Mouse (Mus musculus): ENCODE results near the gene Vamp2. TPM values are rescaled to one million over a fixed set of nuclear protein-coding genes. Genes with fewer than 3 reads are reported as not detected.
A peak's percentile ranks its signal among the peaks of the same experiment; 100 is the strongest.

Vamp2 gene
- polyA plus RNA-seq, 1 experiment from 2014 or later, result 355 TPM

- under 1% methylated on average over 64 of the region's 64 CpGs for WGBS
- no peaks in the 10 kb centered on the region for H3K9me3 ChIP-seq (replicated peaks)
Observed at GRCm38 (mm10) chr11:69059357-69059974, 28.8 kb upstream of the Vamp2 start, which contains the start of gene Borcs6. Gene Borcs6 (plus strand): TSS chr11:69059717.

DNA sequence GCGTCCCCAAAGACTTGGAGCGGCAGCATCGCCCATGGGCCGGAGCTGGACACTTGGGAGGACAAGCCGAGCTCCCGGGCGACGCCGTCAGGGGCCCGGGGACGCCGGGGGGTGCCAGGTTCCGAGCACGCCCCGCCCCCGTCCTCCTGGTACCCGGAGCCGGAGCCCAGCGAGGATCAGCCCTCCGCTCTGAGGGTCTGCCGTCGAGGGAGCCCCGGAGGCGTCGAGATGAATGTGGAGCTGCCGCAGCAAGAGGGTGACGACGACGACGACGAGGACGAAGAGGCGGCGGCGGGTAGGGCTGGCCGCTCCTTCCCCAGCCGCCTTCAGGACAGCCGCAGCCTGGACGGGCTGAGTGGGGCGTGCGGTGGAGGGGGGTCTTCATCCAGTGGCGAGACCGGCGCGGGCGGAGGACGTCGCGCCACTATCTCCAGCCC, 28.3 kb upstream of the Vamp2 start:
- peak; percentile 12 for ATAC-seq (ENCODE audit: low FRiP score)

More at GRCm38 (mm10) chr11:69059357-69059974, 28.8 kb upstream of the Vamp2 start, which contains the start of gene Borcs6:
- H3K9ac ChIP-seq (replicated peaks), result peak within 1 kb of the TSS; percentile 83
- no peaks in the 10 kb centered on the region for H3K27me3 ChIP-seq (replicated peaks)
- ATAC-seq (ENCODE audit: low FRiP score), result peak; percentile 91
- peak within 1 kb of the TSS; percentile 95 for H3K27ac ChIP-seq (replicated peaks)
- H3K4me1 ChIP-seq, result peaks cover 36% of the 10 kb centered on the region
- peak within 1 kb of the TSS; percentile 92 for H3K4me3 ChIP-seq (replicated peaks)
- no peaks in the 10 kb centered on the region for H3K36me3 ChIP-seq
- H3K4me2 ChIP-seq, result peak within 1 kb of the TSS; percentile 92

DNA sequence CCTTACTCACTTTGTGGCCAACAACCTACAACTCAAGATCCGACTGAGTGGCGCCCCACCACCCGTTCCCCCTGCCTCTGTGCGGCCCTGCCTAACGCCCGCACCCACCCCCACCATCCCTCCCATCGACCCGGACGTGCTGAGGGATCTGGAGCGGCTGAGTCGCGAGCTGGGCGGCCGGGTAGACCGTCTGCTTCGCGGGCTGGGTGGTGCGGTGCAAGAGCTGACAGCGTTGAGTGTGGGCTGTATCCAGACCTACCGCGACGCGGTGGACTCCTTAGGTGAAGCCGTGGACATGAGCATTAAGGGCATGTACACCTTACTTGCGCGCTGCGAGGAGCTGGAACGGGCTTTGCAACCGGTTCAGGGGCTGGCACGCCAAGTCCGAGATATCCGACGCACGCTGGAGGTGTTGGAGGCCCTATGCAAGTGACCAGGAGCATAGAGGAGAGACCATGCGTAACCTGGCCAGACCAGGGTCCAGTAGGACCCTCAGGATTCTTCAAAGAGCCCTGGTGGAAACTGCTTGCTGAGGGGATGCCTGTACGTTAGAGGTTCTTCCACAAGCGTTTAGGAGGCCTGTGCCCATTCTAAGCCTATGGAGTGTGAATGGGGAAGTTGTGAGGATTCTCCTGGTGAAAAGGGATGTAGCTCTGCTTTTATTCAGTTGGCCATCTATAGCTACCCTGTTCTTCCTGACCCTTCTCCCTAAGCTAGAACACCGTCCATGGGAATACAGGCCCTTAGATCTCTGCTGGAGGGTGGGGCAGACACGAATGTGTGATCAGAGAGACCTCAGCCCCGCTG, 27.6 kb upstream of the Vamp2 start:
- Histone ChIP-seq H3K9me3 (replicated peaks) (no peaks in the 10 kb centered on the region), H3K4me2 (peak overlapping the region; percentile 92), H3K9ac (replicated peaks) (peak overlapping the region; percentile 83), H3K4me3 (replicated peaks) (peak overlapping the region; percentile 92), H3K27ac (replicated peaks) (peak overlapping the region; percentile 95), H3K27me3 (replicated peaks) (no peaks in the 10 kb centered on the region), H3K36me3 (no peaks in the 10 kb centered on the region), H3K4me1 (peaks cover 40% of the 10 kb centered on the region)
- ATAC-seq (ENCODE audit: low FRiP score), result no peak
- WGBS, result under 1% methylated on average over 40 of the region's 40 CpGs

More for the DNA sequence above, 28.3 kb upstream of the Vamp2 start:
- H3K27me3 ChIP-seq (replicated peaks), result no peaks in the 10 kb centered on the region
- H3K36me3 ChIP-seq, result no peaks in the 10 kb centered on the region
- H3K4me1 ChIP-seq, result peaks cover 40% of the 10 kb centered on the region
- under 1% methylated on average over 36 of the region's 49 CpGs for WGBS
- H3K9ac ChIP-seq (replicated peaks), result peak overlapping the region; percentile 83
- peak overlapping the region; percentile 95 for H3K27ac ChIP-seq (replicated peaks)
- H3K9me3 ChIP-seq (replicated peaks), result no peaks in the 10 kb centered on the region
- H3K4me2 ChIP-seq, result peak overlapping the region; percentile 92
- H3K4me3 ChIP-seq (replicated peaks), result peak overlapping the region; percentile 92

- 13% methylated on average over 17 of the region's 17 CpGs for WGBS
- peak overlapping the region; percentile 92 for H3K4me3 ChIP-seq (replicated peaks)
- peak overlapping the region; percentile 83 for H3K9ac ChIP-seq (replicated peaks)
- H3K4me1 ChIP-seq, result peaks cover 47% of the 10 kb centered on the region
- H3K27ac ChIP-seq (replicated peaks), result peak overlapping the region; percentile 95; the same call in 1 of the 2 replicates
- no peak for ATAC-seq (ENCODE audit: low FRiP score)
- H3K36me3 ChIP-seq, result no peaks in the 10 kb centered on the region
- no peaks in the 10 kb centered on the region for H3K27me3 ChIP-seq (replicated peaks)
- H3K9me3 ChIP-seq (replicated peaks), result no peaks in the 10 kb centered on the region
- H3K4me2 ChIP-seq, result peak overlapping the region; percentile 92
Observed at GRCm38 (mm10) chr11:69061255-69061912, 26.9 kb upstream of the Vamp2 start.

- Histone ChIP-seq H3K9ac (replicated peaks) (no peak overlapping the region), H3K36me3 (no peaks in the 10 kb centered on the region), H3K4me2 (peak overlapping the region; percentile 92), H3K27ac (replicated peaks) (peak overlapping the region; percentile 74), H3K27me3 (replicated peaks) (no peaks in the 10 kb centered on the region), H3K4me1 (peaks cover 56% of the 10 kb centered on the region), H3K9me3 (replicated peaks) (no peaks in the 10 kb centered on the region), H3K4me3 (replicated peaks) (peak overlapping the region; percentile 58)
- under 1% methylated on average over 17 of the region's 17 CpGs for WGBS
- ATAC-seq (ENCODE audit: low FRiP score), result peak; percentile 23; the same call in 1 of the 2 replicates
Observed at GRCm38 (mm10) chr11:69062194-69062760, 26.0 kb upstream of the Vamp2 start.

GRCm38 (mm10) chr11:69062761-69063224, 25.5 kb upstream of the Vamp2 start:
- peak overlapping the region; percentile 85 for H3K27ac ChIP-seq (replicated peaks)
- H3K4me3 ChIP-seq (replicated peaks), result peak overlapping the region; percentile 58
- ATAC-seq (ENCODE audit: low FRiP score), result peak; percentile 66
- no peaks in the 10 kb centered on the region for H3K9me3 ChIP-seq (replicated peaks)
- H3K36me3 ChIP-seq, result no peaks in the 10 kb centered on the region
- H3K27me3 ChIP-seq (replicated peaks), result no peaks in the 10 kb centered on the region
- H3K9ac ChIP-seq (replicated peaks), result peak overlapping the region; percentile 49; the same call in 1 of the 2 replicates
- H3K4me2 ChIP-seq, result peak overlapping the region; percentile 92
- WGBS, result under 1% methylated on average over 19 of the region's 19 CpGs
- peaks cover 56% of the 10 kb centered on the region for H3K4me1 ChIP-seq

DNA sequence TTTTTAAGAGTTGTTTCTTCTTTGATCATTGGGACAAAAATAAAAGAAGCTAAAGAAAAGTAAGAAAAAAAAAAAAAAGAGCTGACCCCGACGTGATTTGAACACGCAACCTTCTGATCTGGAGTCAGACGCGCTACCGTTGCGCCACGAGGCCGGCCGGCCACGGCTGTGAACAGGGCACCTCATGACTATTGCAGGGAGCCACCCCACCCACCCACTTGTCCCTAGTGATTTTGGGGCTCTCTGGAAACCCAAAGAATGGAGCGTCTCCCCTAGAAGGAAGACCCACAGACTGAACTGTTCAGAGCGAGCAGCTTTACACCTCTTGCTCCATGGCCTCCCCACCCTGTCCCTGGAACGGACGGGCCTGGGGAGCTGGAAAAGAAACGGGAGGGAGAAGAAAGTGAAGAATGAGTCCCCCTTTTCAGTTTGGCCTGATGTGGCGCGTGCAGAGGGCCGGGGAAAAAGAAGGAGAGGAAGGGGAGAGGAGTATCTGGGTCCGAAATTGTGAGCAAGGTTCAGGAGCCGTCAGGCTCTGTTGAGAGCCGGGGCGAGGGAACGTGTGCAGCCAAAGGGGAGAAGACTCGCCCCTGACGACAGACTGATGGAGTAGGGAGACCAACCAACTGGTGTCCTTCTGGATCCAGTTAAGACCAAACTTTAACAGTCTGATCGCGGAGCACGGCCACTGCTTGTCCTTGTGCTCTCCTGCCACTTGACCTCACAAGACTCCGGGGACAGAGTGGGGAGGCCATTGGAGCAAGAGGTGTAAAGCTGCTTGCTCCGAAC, 24.7 kb upstream of the Vamp2 start:
- Histone ChIP-seq H3K4me2 (peak overlapping the region; percentile 92), H3K4me3 (replicated peaks) (peak overlapping the region; percentile 58), H3K27me3 (replicated peaks) (no peaks in the 10 kb centered on the region), H3K9ac (replicated peaks) (peak overlapping the region; percentile 57), H3K4me1 (peaks cover 49% of the 10 kb centered on the region), H3K27ac (replicated peaks) (peak overlapping the region; percentile 85), H3K36me3 (no peaks in the 10 kb centered on the region), H3K9me3 (replicated peaks) (no peaks in the 10 kb centered on the region)
- ATAC-seq (ENCODE audit: low FRiP score), result peak; percentile 46; the same call in 1 of the 2 replicates
- WGBS, result under 1% methylated on average over 31 of the region's 31 CpGs

- no peak for ATAC-seq (ENCODE audit: low FRiP score)
- H3K4me2 ChIP-seq, result peak overlapping the region; percentile 92
- H3K9ac ChIP-seq (replicated peaks), result peak overlapping the region; percentile 57; the same call in 1 of the 2 replicates
- peaks cover 47% of the 10 kb centered on the region for H3K4me1 ChIP-seq
- H3K4me3 ChIP-seq (replicated peaks), result peak overlapping the region; percentile 58
- no peaks in the 10 kb centered on the region for H3K27me3 ChIP-seq (replicated peaks)
- 53% methylated on average over 9 of the region's 9 CpGs for WGBS
- no peaks in the 10 kb centered on the region for H3K9me3 ChIP-seq (replicated peaks)
- no peaks in the 10 kb centered on the region for H3K36me3 ChIP-seq
- H3K27ac ChIP-seq (replicated peaks), result 0 out of 2 replicates have a peak overlapping the region, but pooled peaks have one; percentile 69
Observed at GRCm38 (mm10) chr11:69064259-69065133, 23.8 kb upstream of the Vamp2 start.

DNA sequence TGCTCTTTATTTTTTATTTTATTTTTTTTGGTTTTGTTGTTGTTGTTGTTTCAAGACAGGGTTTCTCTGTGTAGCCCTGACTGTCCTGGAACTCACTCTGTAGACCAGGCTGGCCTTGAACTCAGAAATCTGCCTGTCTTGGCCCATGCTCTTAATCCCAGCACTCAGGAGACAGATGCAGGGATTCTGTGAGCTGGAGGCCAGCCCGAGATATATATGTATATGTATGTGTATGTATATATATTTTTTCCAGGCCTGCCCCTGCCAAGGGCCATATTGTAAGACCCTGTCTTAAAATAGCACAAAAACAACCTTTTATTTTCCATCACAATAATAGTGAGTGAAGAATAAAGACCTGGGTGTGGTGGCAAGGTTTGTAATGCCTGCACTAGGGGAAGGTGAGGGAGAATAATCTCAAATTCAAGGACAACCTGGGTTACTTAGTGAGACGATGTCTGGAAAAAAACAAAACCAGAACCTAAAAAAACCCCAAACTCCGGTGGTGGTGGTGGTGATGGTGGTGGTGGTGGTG, 22.8 kb upstream of the Vamp2 start:
- no peaks in the 10 kb centered on the region for H3K36me3 ChIP-seq
- 61% methylated on average over 3 of the region's 3 CpGs for WGBS
- 0 out of 2 replicates have a peak overlapping the region, but pooled peaks have one; percentile 44 for H3K4me3 ChIP-seq (replicated peaks)
- no peaks in the 10 kb centered on the region for H3K9me3 ChIP-seq (replicated peaks)
- H3K4me1 ChIP-seq, result peaks cover 54% of the 10 kb centered on the region
- no peaks in the 10 kb centered on the region for H3K27me3 ChIP-seq (replicated peaks)
- no peak overlapping the region for H3K9ac ChIP-seq (replicated peaks)
- ATAC-seq (ENCODE audit: low FRiP score), result no peak
- peak overlapping the region; percentile 91 for H3K4me2 ChIP-seq
- H3K27ac ChIP-seq (replicated peaks), result no peak overlapping the region

Data from neural tube, embryonic 15.5 days (tissue).